Mouse (Mus musculus) hindbrain, embryonic 11.5 days (tissue): Measurements from ENCODE around the gene Nrbf2. TPM values are rescaled to one million over a fixed set of nuclear protein-coding genes. Genes with fewer than 3 reads are reported as not detected.

ENCODE experiments used
- ATAC-seq: fragments of 200-750 bp; cut with Nextera tagmentation; 2 replicates; pipeline ENCODE4 v1.8.0; 2017; ENCODE audit warnings: mild to moderate bottlenecking, moderate TSS enrichment, moderate library complexity; ENCODE audit not compliant: low FRiP score
- DNase-seq: peaks from one replicate; pipeline ENCODE4 v3.0.0-alpha.2; 2015; ENCODE audit warnings: low spot score
- H3K27ac ChIP-seq: fragments of 300-500 bp; sonication (generic); 2 replicates; pipeline ENCODE4 v1.5.1; 2014; ENCODE audit warnings: mild to moderate bottlenecking, low read depth, low read length
- H3K27me3 ChIP-seq: fragments of 300-500 bp; sonication (generic); 2 replicates; pipeline ENCODE4 v1.6.1; 2014; ENCODE audit warnings: mild to moderate bottlenecking, low read length, moderate library complexity, mixed read lengths; ENCODE audit not compliant: control insufficient read depth, insufficient read depth
- H3K36me3 ChIP-seq: fragments of 300-500 bp; sonication (generic); 2 replicates; pipeline ENCODE4 v1.6.1; 2014; ENCODE audit warnings: mild to moderate bottlenecking, low read length, moderate library complexity, mixed read lengths; ENCODE audit not compliant: control insufficient read depth, insufficient read depth
- H3K4me1 ChIP-seq: fragments of 300-500 bp; sonication (generic); replicated peaks from 2 replicates; pipeline ENCODE4 v1.6.1; 2014; ENCODE audit warnings: low read length, mixed read lengths; ENCODE audit not compliant: control insufficient read depth, insufficient read depth
- H3K4me2 ChIP-seq: fragments of 300-500 bp; sonication (generic); replicated peaks from 2 replicates; pipeline ENCODE4 v1.6.1; 2014; ENCODE audit warnings: mild to moderate bottlenecking, low read depth, low read length
- H3K4me3 ChIP-seq: fragments of 300-500 bp; sonication (generic); 2 replicates; pipeline ENCODE4 v1.5.1; 2014; ENCODE audit warnings: low read depth, low read length
- H3K9ac ChIP-seq: fragments of 300-500 bp; sonication (generic); 2 replicates; pipeline ENCODE4 v1.6.1; 2014; ENCODE audit warnings: low read depth, low read length
- H3K9me3 ChIP-seq: fragments of 300-500 bp; sonication (generic); 2 replicates; pipeline ENCODE4 v1.6.1; 2016; ENCODE audit warnings: low read length; ENCODE audit not compliant: control insufficient read depth
- WGBS: fragments of 180-500 bp; shearing (Covaris S2); extraction: QIAGEN DNeasy Blood & Tissue Kit; methylation state at CpG from one replicate; pipeline ENCODE4 v1.1.7; 2014; 5-methylcytosine and 5-hydroxymethylcytosine counted together
- polyA plus RNA-seq: library from polyadenylated mRNA; unstranded; fragments of >200 nt; fragmentation: Nextera tagmentation; extraction: Ambion mirVana; gene quantifications from 2 replicates; pipeline ENCODE4 v1.2.1, GENCODE M21; 2014

The Nrbf2 gene
- polyA plus RNA-seq, 1 experiment from 2014 or later, result 49.5 TPM

DNA sequence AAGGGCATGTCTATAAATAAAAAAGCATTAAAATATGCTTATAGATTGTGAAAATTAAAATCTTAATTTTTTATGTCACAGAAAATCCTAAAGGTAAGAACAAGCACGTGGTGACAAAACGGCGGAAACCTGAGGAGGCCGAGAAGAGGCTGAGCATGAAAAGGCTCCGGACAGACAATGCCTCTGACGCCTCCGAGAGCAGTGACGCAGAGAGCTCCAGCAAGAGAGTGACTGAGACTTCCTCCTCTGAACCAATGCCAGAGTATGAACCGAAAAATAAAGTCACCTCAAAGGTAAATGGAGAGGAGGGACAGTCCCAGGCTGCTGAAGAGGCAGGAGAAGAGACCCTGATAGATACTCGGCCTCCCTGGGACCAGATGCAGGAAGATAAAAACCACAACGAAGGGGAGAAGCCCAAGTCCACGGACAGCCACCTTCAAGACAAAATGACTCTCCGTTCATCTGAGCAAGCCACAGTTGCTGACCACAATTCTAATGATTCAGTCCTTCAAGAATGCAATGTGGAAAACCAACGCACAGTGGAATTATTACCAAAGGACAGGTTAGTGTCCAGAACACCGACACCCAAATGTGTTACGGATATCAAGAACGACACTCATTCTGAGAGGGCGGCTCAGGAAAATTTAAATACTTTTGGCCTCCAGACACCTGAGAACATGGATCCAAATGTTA is 66.1 kb downstream of the Nrbf2 start:
- no peak overlapping the region for H3K4me3 ChIP-seq
- WGBS, result 95% methylated on average over 18 of the region's 18 CpGs
- H3K27ac ChIP-seq, result no peak overlapping the region
- no peaks in the 10 kb centered on the region for H3K27me3 ChIP-seq
- H3K9ac ChIP-seq, result no peak overlapping the region
- H3K4me2 ChIP-seq, result no peak overlapping the region
- ATAC-seq, result no peak
- H3K36me3 ChIP-seq, result 0 out of 2 replicates have a peak, but pooled peaks cover 3% of the 10 kb centered on the region
- no peaks in the 10 kb centered on the region for H3K9me3 ChIP-seq
- no peaks in the 10 kb centered on the region for H3K4me1 ChIP-seq
- no peak for DNase-seq

GRCm38 (mm10) chr10:67216872-67217271 is 68.2 kb downstream of the Nrbf2 start:
- Histone ChIP-seq H3K4me2 (no peak overlapping the region), H3K4me1 (no peaks in the 10 kb centered on the region), H3K27me3 (no peaks in the 10 kb centered on the region), H3K9me3 (no peaks in the 10 kb centered on the region), H3K4me3 (no peak overlapping the region), H3K27ac (no peak overlapping the region), H3K36me3 (0 out of 2 replicates have a peak, but pooled peaks cover 3% of the 10 kb centered on the region), H3K9ac (no peak overlapping the region)
- 90% methylated on average over 3 of the region's 3 CpGs for WGBS
- ATAC-seq (no peak), DNase-seq (no peak)

Other genes with a start within 250 kb of the Nrbf2 start
- gene Jmjd1c, start 189.2 kb downstream of the Nrbf2 start, polyA plus RNA-seq, result 55.0 and 63.8 TPM in 2 replicates
- gene Reep3, start 188.4 kb downstream of the Nrbf2 start, polyA plus RNA-seq, result 46.4 and 53.8 TPM in 2 replicates